Mouse (Mus musculus): ENCODE data around the gene Rpusd3.

Gene Rpusd3

DNA sequence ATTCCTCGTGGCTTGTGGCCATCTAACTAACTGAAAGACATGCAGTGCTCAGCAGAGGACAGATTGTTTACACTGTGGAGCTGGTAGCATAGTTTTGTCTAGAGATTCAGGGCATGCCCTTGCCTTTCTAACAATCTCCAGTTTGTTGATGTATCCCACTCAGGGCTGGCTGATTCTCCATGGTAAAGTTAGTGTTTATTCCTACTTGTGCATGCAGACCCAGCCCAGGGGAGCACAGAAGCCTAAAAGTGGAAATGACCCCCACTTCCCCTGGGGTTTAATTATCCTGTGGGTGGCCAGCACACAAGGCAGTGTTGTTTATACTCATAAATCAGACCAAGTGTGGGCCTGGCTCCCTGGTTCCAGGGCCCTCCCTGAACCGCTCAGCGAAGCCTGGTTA, 33.1 kb downstream of the Rpusd3 start:
- DNase-seq (ENCODE audit: low read depth, low spot score), result no peak

DNA sequence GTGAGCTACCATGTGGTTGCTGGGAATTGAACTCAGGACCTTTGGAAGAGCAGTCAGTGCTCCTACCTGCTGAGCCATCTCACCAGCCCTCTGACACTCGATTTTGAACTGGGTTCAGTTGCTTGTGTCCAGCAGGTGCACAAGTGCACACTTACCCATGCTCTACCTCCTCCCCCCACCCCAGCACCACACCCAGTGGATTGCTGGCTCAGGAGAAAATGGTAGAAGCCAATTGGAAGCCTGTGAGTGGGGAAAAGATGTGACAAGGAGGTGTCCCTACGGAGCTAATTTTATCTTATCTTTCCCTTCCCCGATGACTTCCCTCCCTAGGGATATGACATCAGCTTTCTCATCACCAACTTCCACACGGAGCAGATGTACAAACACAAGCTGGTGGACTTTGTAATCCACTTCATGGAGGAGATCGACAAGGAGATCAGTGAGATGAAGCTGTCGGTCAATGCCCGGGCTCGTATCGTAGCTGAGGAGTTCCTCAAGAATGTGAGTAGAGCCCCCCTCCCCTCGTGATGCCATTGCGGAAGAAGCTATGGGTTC, 33.9 kb downstream of the Rpusd3 start:
- DNase-seq (ENCODE audit: low read depth, low spot score), result no peak

DNA sequence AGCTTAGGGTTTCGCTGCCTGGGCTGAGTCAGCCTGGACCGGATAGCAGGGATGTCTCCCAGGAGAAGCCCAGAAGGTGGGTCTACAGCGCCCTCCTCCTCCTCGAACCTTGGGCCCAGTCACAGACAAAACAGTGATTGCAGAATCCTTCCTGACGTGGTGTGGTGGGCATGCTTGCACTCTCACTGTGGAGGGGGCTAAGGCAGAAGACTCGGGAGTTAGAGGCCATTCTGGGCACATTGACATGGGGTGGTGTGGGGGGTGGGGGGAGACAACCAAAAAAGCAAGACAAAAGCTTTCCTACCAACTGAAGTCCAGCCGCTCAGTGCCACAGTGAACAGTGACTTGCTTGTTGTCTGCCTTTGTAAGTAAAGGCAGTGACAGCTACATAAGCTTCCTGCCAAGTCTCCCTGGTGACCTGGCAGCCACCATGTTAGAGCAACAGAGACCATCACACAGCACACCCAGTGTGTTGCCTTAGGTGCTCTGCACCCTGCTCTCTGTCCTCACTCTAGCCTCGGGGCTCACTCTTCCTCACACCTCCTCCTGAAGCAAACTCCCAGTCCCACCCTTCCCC, 34.7 kb downstream of the Rpusd3 start:
- no peak for DNase-seq (ENCODE audit: low read depth, low spot score)

DNA sequence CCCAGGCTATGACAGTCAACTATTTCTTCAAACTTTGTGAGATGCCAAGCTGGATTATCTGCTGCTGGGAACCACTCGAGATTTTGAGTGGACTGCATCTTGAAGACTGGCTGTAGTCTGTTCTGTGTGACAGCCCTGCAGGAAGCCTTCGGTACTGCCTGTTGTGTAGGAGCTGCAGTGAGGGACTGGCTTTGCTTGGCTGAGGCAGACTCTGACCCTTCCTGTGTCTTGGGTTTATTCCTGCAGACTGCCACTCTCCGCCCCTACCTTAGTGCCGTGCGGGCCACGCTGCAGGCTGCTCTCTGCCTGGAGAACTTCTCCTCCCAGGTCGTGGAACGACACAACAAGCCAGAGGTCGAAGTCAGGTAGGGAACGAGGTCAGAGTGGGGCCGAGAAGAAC, 38.7 kb downstream of the Rpusd3 start:
- DNase-seq (ENCODE audit: low read depth, low spot score), result no peak

DNA sequence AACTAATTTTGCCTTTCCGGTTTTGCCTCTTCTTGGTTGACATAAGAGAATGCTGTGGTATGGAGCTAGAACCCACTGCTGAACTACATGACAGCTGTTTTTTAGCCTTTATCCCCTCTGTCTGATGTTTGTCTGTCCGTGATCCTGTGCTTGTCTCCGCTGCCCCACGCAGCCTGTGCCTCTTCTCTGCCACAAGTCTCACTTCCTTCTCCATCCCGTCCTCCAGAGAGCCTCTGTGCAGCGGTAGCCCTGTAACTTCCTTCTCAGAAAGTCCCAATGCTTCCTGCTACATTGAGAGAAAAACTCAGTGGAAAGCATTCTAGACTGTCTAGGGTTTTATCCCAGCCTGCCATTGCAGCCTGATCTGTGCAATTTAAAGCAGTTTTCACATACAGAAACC, 39.9 kb downstream of the Rpusd3 start:
- DNase-seq (ENCODE audit: low read depth, low spot score), result peak; percentile 7

DNA sequence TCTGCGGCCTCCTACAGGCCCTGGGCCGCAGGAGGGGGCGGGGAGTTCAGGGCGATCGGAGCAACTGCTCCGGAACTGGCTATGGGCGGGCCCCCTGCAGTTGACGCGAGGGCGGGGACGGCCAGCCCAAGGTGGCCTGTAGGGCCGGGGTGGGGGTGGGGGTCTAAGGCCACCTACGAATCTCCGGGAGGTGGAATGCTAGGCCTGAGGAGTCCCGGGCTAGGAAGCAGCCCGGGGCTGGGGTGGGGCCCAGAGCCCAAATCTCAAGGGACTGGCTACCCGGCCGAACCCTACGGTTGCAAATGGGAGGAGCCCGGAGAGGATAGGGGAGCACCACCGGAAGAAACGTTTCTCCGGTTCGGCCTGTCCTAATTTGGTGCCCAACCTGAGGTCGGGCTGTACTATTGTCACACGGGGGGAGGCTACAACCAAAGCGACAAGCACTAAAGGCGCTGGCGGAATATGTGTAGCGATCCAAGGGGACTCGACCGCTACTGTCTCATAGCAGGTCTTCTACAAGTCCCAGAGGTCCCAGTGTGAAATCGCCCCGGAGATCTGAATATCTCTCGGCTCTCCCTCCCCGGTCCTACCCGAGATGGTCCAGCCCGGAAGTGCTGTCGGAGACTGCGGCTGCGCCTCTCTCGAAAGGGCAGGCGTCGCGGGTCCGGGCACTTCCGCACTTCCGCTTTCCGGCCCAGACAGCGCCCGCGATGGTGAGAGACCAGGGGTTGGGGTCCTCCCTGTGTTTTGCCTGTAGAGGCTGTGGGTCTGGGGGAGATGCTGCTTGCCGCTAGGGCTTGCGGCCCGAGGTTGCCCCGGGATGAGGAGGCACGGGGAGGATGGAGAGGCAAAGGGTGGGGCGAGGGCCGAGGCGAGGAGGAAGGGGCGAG, 41.4 kb downstream of the Rpusd3 start, which contains the start of the genes Tada3 and Arpc4:
Gene Tada3, minus strand, starts transcription at position 388 of the 890 bp plus-strand sequence.
Gene Arpc4, plus strand, starts transcription at position 620 of the 890 bp plus-strand sequence.
- DNase-seq (ENCODE audit: low read depth, low spot score), result peak; percentile 94

DNA sequence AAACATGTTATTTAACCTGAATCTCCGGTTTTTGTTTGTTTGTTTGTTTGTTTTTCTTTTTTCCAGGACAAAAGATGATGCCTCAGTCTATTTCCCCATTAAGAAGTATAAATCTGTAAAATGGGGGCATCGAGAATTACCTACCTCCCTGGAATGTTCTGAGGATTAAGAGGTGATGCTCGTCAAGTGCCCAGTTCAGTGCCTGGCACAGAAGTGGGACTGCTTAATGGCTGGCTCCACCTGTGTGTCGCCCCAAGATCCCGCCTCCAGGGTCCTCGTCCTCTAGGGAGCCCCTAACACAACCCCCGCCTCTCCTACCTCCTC, 42.0 kb downstream of the Rpusd3 start:
- DNase-seq (ENCODE audit: low read depth, low spot score), result no peak

DNA sequence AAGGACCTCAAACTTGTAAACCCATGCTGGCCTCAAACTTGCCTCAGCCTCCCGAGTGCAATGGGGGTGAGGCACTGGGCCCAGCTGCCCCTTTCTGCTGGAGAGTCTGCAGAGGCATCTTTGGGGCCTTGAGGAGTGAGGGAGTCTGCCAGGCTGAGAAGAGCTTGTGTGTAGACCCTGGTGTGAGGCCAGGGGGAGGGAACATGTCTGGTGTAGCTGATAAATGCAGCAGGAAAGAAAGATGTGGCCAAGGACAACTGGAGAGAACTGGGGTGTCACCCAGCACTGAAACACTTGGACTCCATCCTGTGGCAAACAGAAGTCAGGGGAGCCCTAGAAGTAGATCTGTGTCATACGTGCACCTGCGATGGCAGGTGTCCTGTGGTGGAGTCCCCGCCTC, 45.6 kb downstream of the Rpusd3 start:
- DNase-seq (ENCODE audit: low read depth, low spot score), result no peak

DNA sequence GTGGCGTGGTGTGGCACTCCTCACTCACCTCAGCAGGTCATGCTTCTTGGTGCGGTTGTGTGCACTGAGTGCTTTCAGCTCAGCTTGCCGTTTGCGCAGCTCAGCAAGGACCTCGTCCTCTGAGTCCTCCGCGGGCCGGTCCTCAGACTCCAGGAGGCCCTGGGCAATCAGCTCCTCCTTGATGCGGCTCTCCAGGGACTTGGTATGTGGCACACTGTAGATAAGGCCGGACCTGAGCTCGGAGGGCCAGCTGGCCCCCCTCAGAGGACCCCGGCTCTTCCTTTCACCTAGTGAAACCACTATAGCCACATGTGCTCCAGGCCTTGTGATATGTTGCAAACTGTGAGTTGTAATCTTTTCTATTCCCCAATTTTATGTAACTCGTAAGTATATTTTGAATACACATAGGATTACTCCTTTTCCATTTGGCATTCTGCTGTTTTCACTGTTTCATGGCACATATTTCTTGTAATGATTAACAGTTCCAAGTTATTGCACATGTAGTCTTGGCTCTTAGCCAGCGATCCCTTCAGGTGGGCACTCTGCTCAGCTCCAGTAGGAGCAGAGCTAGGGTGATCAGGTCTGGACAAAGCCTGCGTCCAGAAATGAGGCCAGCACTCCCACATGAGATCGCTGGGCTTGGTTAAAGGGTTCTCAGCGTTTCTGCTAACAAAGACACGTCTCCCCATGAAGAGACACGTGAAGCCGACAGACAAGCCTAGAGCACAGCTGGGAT, 48.8 kb downstream of the Rpusd3 start:
- no peak for DNase-seq (ENCODE audit: low read depth, low spot score)

DNA sequence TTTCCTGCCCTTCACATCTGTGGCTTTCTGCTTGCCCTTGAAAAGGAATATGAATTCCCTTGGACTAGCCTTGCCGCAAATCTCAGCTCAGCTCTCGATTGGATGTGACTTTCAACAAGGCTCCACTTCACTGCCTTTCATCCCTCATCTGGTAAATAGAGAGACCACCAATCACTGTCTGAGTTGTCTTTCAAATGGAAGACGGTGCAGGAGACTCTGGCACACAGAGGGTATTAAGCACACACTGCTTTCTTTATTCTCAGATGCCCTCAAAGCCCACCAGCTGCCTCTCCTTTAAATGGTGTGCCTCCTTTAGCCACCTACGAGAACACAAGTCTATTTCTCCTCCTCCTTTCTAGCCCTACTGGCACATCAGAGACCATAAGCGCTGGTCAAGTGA, 50.6 kb downstream of the Rpusd3 start:
- DNase-seq (ENCODE audit: low read depth, low spot score), result no peak

DNA sequence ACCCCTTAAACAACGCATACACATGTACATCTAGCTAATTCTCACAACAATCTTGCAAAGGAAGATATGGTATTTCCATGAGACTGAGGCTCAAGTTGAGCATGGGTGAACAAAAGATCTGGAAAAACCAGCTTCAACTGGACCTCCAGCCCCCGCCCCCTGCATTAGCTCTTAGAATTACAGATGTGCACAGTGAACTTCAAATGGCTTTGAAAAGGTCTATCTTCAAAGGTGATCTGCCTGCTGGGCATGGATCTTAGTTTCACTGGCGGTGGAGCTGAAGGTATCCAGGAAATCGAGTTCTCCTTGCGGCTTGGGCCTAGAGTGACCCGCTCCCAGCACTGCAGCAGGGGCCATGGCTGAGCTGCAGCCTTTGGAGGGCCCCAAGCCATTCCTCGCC, 51.0 kb downstream of the Rpusd3 start:
- DNase-seq (ENCODE audit: low read depth, low spot score), result no peak

DNA sequence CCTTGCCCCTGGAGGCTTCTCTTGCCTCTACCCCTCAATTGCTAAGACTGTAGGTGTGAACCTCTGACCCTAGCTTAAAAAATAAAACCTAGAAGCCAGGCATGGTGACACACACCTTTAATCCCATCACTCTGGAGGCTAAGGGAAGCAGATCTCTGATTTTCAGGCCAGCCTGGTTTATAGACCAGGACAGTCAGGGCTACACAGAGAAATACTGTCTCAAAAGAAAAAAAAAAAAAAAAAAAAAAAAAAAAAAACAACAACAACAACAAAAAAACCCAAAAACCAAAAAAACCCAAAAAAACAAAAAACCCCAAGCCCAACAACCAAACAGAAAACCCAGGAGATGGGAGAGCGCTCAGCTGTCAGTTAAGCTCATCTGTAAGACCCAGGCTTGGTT, 51.6 kb downstream of the Rpusd3 start:
- no peak for DNase-seq (ENCODE audit: low read depth, low spot score)

DNA sequence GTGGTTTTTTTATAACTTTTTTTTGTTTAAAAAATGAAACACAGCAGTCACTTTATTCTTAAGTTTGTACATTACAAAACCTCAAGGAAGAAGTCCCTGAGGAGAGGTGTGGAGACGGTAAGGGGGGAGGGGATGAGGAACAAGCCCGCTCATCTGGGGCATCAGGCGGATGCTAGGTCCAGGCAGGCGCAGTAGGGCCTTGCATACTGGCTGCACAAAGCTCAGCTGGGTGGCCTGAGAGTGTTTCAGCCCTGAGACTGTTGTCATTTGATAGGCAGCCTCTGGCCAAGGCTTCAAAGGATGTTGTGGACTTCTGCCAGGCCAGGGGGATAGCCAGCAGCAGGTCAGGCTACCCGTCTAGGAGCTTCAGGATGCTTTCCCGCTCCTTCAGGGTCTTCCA, 52.5 kb downstream of the Rpusd3 start:
- no peak for DNase-seq (ENCODE audit: low read depth, low spot score)
